In the genomic region with DNA sequence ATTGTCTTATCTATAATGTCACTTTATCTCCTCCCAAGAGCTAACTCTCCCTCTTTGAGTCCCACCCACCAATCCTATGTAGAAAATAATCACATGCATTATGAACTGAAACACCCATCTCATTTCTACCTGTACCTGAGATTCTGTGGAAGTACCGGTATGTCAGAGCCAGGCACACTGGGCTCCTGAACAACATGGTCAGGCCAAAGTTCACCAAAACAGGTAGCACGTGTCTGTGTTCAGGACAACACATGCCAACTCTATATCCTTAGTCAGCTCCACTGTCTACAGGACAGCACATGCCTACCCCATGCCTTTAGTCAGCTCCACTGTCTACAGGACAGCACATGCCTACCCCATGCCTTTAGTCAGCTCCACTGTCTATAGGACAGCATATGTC, we compare ENCODE assay signal across 13 mouse cellular contexts.
"Had no signal": no experiment of that assay in that cellular context is flagged by ENCODE, and none has a peak within 500 bp of the region (broad histone marks: within the 10 kb centered on the region; RNA-seq: fewer than 3 reads in every experiment).

No protein-coding gene starts in this region.

- H3K4me1 ChIP-seq: limb, embryonic 15.5 days; neural tube, embryonic 12.5 days had no signal

- DNase-seq: layer of hippocampus, adult 9-11 months; layer of hippocampus, postnatal 36 days; lung, adult 2 months; lung, postnatal 36 days; spleen, adult 18-20 months; thymus, adult 18-20 months; thymus, postnatal 14 days had no signal

- H3K36me3 ChIP-seq: limb, embryonic 15.5 days; midbrain, embryonic 13.5 days; neural tube, embryonic 12.5 days had no signal

- H3K4me2 ChIP-seq: hindbrain, embryonic 14.5 days; limb, embryonic 15.5 days; midbrain, embryonic 13.5 days; neural tube, embryonic 12.5 days had no signal

- H3K27ac ChIP-seq: hindbrain, embryonic 14.5 days; limb, embryonic 15.5 days; midbrain, embryonic 13.5 days; neural tube, embryonic 12.5 days had no signal

- H3K4me3 ChIP-seq: limb, embryonic 15.5 days; midbrain, embryonic 13.5 days; neural tube, embryonic 12.5 days had no signal

- H3K9me3 ChIP-seq: limb, embryonic 15.5 days; midbrain, embryonic 13.5 days; neural tube, embryonic 12.5 days had no signal

- H3K9ac ChIP-seq: hindbrain, embryonic 14.5 days; limb, embryonic 15.5 days; midbrain, embryonic 13.5 days; neural tube, embryonic 12.5 days had no signal

- H3K27me3 ChIP-seq: limb, embryonic 15.5 days; midbrain, embryonic 13.5 days; neural tube, embryonic 12.5 days had no signal

- ATAC-seq: intestine, embryonic 16.5 days; lung, postnatal 0 days; midbrain, embryonic 13.5 days had no signal
